Mouse (Mus musculus) layer of hippocampus, postnatal 14 days (tissue): Measurements from ENCODE around the gene Cfap298. TPM values are rescaled to one million over a fixed set of nuclear protein-coding genes. Genes with fewer than 3 reads are reported as not detected.

Source experiments
- DNase-seq, 2 experiments: peaks; one replicate each; pipeline ENCODE4 v3.0.0; 2021 to 2022; ENCODE audit warnings: low spot score in 2 of 2, mixed read lengths in 1 of 2
- microRNA-seq, 2 experiments: library from miRNA; unstranded; fragments of <30 nt; microRNA quantifications; one replicate each; pipeline ENCODE4 v1.2.0; 2021
- total RNA-seq, 2 experiments: library from RNA; stranded (reverse); gene quantifications; 2 replicates each; pipeline ENCODE4 v1.2.3; 2021

The Cfap298 gene
- total RNA-seq, 2 experiments from 2014 or later = 39.9 to 44.5 TPM

DNA sequence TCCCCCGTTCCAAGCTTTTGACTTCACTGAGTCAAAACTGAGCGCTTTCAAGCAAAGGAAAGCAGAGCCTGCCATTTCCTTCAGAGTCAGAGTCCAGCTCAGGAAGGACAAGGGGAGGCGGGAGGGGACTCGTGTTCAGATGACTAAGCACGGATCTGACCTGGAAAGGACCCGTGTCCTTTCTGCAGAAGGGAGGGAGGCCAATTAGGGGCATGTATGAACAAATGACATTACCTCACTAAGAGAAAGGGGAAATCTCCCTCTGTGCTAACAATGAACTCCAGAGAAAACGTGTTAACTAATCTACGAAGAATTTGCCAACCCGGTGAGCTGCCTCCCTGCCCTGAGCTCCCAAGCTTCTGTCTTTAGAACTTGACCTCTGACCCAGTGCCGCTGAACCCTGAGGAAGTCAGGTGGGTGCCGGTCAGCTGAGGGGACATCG lies 18.9 kb downstream of the Cfap298 start:
- DNase-seq = no peak

DNA sequence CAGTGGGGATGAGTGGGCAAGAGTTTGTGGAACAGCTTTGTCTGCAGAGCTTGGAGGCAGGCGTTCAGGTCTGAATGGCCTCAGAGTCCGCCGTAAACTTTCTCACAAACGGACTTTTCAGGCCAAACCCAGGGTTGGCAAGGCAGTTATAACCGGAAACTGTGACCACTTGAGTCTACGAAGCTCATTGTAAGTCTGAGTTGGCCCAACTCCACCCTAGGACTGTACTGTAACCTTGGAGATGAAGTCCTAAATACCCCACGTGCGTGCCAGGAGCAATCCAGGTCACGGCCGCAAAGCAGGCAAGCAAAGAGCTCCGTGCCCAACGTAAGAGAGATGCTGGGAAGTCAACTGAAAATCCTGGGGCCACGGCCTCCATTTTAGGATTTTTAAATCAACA lies 23.1 kb downstream of the Cfap298 start:
- no peak for DNase-seq

DNA sequence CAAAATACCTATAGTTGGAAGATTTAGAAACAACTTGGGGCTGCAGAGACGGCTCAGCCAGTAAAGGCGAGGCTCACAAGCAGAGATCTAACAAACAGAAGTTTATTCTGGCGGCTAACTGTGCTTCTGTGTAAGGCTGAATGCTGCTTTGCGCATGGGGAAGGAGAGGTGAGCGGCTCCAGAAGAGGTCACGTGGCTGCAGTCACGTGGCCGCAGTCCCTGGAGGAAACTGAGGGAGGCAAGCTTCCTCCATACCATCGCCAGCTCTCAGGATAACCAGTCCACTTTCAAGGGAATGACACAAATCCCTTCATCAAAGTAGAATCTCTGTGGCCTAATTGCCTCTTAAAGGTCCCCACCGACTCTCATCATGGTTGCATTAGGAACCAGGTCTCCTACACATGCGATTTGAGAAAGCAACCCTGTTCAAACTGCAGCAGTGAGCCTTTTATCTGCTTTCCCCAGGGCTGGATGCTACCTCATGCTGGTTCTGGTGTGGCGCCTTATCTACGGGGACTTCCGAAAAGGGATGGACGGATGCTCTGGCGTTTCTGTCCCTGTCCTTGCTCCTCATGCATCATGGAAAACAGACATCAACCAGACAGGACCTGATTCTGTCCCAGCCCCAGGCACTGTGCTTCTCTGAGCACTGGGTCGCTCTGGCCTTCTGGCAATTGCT lies 23.9 kb downstream of the Cfap298 start:
- DNase-seq = no peak

DNA sequence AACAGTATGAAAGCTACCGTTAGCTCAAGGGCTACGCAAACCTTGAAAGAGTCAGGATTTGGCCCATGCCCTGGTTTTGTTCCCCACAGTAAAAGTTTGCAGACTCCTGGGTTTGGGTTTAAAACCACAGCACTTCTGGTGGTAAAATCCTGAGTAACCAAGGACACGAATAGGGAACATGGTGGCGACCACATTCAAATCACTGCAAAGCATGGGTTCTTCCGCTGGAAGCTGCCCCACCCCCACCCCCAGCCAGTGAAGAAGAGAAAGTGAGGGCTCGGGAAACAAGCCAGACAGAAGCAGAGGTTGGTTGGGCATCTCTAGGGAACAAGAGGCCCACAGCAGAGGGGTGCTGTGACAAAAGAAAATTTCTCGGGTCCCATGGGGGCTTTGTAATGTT lies 27.7 kb downstream of the Cfap298 start:
- DNase-seq = no peak

DNA sequence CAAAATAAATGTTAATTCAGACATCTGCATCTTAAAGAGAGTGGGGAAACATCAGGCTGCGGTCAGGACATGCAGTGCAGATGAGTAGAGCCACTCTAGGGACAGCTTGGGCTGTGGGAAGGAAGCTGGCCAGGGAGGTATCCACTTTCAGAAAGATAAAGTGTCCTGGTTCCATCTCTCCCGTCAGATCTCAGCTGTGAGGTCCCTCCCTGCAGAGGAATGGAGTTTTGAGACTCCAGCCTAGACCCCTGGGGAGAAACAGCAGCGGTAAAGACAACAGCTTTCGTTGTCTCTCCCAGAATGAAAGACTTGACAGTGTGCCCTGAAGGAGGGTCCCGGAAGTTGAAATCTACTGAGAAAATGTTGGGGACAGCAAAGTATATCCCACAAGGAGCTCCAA lies 31.6 kb downstream of the Cfap298 start:
- DNase-seq = no peak

DNA sequence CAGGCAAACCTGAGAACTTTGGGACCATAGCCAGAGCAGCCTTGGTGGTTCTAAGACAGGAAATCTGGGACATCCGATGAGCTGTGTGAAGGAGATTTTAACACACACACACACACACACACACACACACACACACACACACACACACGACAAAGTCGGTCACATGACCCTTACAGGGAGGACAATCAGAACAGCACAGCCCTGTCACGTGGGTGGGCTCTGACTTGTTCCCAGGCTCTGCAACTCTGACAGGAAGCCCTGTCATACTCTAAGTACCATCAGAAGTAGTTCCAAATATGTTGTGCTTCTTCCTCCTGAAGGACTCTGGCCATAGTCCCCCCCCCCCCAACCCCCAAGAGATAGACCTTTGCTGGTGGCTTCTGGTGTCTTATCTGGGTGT lies 33.5 kb downstream of the Cfap298 start:
- DNase-seq = no peak

DNA sequence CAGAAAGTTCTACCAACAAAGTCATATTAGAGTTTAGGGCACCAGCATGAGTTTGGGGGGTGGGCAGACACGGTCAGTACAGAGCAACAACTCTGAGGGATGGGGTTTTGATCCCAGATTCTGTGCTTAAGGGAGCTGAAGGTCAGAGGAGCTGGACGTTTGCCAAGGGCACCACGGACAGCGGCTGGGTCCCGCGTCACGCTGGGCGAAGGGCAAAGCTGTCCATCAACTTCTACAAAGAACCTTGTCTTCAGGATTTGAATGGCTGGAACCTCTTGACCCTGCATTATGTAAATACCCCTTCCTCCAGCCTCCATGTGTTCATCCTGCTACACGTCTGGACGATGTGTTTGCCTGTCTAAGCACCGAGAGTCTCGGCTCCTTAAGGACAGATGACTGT lies 35.4 kb downstream of the Cfap298 start:
- no peak for DNase-seq

DNA sequence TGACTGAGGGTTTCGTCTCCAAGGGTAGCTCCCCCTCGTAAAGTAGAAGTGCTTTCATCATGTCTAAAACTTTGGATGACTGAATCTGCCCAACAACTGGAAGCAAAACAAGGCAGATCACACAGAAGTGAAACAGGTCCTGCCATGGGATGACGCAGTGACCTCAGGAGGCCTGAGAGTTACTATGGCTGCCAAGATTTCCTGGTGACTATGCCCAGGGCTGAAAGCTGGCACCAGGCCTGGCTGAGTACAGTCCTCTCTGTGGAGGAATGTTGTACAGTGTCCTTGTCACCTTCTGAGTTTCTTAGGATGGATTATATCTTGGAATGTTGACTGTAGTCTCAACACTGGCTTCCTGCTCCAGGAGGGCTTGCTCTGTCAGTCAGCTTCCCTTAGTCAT lies 37.3 kb downstream of the Cfap298 start:
- no peak for DNase-seq

DNA sequence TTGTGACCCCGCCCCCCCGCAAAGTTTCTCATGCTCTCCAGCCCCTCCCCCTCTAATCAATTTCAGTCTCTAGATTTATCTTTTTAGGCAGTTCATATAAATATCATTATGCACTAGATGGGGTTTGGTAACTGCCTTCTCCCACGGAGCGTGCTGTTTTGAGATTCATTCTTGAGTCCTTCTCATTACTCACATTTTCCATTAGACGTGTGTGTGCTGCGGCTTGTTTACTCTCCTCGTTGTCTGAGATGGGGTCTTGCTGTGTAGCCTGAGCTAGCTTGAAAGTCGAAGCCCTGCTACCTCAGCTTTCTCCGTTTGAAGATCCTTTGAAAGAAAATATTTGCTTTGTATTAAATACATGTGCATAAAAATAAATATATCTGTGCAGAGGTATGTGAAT lies 41.1 kb downstream of the Cfap298 start:
- no peak for DNase-seq

DNA sequence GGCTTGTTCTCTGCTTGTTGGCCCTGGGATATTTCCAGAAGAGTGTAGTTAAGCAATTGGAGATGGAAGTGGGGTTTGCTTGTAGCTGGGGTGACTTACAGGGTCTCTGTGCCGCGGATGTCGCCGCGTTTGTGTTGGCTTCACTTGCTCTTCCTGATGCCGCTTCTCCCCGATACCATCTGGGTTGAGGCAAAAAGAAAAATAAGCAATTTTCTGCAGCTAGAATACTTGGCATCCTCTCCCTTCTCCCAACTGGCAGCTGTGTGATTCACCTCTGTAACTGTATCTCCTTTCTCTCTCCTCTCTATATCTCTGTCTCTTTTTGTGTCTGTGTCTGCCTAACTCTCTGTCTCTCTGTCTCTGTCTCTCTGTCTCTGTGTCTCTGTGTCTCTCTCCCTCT lies 41.9 kb downstream of the Cfap298 start:
- peak in 1 of 2 experiments; percentile 26 for DNase-seq

DNA sequence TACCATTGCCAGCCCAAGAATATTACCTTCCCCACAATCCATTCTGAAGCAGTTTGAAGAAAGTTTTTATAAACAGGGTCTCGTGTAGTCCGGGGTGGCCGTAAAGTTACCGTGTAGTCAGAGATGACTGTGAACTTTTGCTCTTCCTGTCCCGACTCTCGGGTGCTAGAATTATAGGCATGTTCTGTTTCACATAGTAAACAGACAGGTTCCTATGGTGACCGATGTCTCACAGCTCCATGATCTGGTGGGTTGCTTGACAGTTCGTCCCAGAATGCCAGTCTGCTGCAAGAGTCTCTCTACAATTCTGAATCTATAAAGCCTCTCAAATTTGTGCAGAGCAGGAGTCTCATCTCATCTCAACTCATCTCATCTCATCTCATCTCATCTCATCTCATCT lies 42.8 kb downstream of the Cfap298 start:
- DNase-seq = peak in 1 of 2 experiments; percentile 30

DNA sequence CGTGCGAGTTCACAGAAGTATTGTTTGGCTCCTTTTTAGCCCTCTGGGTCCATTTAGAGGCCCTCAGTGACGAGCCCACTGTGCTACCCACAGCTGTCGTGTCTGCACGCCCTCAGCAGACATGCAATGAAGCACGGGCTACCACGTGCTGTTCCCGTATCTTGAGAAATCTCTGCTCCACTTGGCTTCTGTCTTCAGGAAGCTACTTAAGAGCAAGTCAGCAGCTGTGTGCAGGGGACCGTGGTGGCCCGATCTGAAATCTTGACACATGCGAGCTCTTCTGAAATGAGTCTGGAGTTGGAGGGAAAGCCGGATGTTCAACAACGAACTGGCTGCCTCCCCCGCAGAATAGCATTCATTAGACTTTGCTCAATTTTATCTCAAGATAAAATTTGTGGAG lies 43.3 kb downstream of the Cfap298 start:
- no peak for DNase-seq

DNA sequence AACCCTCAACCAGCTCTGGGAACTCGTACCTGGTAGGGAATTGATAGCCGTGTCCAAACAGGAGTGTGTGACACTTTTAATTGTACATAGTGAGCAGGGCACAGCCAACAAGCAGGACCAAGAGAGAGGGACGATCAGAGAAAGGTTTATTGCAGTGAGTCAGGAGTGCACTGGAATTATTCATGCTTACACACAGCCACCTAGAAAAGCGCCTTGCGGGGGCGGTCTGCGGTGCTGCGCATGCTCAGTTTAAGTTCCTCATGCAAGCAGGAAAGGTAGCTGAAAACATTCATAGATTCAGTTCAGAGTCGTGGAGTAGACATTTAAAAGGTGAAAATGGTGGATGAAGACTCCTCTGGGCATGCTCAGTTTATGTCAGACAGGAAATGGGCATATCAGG lies 44.2 kb downstream of the Cfap298 start:
- DNase-seq = no peak

DNA sequence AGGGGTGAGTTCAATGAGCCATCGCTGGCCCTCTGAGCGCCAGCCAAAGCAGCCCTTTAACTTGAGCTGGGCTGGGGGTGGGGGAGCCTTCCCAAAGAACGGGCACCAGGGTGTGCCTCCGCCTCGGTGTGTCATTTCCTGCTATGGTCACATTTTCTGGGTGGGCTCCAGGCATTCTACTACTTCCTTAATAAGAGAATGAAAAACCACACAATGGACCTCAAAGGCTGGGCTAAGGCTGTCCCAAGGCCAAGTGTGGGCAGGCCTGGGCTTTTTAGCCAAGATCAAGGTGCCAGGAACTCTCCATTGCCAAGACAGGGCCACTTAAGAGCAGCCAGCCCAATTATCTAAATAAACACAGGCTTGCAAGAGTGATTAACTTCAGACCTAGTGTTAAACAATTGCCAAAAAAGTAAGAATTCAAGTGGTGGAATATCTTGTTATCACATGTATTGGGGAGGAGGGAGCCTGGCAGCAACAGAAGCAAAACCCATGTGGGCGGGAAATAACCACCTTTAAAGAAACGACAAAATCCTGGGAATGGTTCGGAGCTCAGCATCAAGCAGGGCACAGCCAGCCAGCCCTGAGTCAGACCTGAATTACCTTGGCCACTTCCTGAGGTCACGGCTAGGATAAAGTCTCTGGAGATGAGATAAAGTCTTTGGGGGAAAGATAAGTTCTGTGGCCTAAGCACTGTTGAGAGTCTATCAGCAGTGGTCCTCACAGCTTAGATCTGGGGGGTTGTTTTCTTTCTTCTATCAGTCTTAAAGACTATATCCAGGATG lies 48.9 kb downstream of the Cfap298 start:
- DNase-seq = peak in 1 of 2 experiments; percentile 59

DNA sequence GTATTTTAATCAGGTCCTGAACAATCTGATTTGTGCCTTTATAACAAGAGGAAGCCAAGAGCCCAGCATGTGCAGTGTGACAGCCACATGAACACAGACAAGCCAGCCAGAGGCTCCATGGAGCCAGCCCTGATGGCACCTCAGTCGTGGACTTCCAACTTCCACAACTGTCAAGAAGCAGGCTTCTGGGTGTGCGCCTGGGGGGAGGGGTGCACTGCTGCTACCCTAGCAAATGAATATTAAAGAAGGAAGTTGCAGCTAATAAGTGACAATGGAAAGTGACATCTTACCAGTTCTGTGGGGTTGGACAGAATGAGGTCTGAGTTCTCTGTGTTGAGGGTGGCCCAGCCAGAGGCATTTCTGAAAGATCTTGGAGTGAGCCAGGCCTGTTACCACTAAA lies 49.6 kb downstream of the Cfap298 start:
- no peak for DNase-seq

DNA sequence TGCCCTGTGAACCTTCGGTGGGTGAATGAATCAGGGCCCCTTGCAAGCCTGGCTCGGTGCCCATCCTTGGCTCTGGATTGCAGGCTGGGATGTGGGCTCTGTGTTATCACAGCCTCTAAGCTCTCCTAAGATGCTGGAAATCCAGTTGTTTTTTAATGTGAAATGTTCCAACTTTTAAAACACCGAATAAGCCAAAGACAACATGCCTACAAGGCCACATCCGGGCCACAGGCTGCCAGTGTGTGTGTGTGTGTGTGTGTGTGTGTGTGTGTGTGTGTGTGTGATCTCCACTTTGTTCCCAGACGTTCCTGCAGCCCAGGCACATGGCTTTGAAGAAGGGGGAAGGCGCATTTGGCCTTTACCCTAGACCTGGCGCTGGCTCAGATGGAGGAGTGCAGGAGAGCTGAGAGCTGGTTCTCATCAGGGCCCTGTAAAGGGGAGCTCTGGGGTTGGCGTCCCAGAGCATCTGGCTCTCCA lies 52.4 kb downstream of the Cfap298 start:
- DNase-seq = no peak

DNA sequence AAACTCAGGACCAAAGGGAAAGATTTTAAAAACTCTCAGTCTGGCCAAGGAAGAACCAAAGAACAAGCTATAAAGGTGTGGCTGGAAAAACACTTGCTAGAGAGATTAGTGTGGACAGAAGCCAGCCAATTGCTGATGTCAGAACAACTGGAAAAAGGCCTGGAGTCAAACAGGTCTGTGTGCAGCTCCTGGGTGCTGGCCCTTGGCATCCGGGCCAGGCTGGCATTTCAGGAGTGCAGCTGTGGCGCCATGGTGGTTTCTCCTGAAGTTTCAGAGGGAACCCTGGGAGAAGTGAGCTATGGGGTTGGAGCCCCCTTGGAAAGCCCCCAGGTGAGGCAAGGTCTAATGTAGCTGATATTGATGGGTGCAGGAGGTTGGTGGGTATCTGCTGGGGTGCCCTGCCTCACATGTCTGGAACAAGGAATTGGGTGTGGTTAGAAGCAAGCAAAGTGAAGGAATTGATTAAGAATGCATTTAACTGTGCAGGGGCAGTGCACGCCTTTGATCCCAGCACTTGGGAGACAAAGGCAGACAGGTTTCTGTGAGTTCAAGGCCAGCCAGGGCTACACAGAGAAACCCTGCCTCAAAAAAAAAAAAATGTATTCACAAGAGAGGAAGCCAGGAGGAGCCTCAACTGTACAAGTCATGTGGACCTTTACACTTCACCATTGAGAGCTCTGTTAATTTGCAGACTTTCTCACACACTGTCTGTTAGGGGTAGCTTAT lies 56.6 kb downstream of the Cfap298 start:
- DNase-seq = no peak

Small RNA genes lying within 50 kb of the gene (microRNA-seq; reads per million reads assigned to microRNA genes)
- gene Gm22933 = 0 reads per million in 2 experiments

Other genes starting within 250 kb of the Cfap298 start
- 1 to 10 TPM; 7.9 to 9.2 TPM for gene Mis18a, start 207.7 kb downstream of the Cfap298 start, total RNA-seq
- gene Mrap, start 196.9 kb downstream of the Cfap298 start, total RNA-seq = 1 to 10 TPM in 1 of 2 experiments, under 1 TPM in 1; 0.67 to 1.1 TPM
- 10 to 100 TPM; 13.2 to 15.7 TPM for gene Urb1, start 124.7 kb downstream of the Cfap298 start, total RNA-seq
- gene Eva1c, start 108.4 kb downstream of the Cfap298 start, total RNA-seq = 1 to 10 TPM in 1 of 2 experiments, under 1 TPM in 1; 0.74 to 1.5 TPM
- gene Synj1, start 76.2 kb upstream of the Cfap298 start, total RNA-seq = 100 to 1,000 TPM; 358 to 373 TPM
- gene Paxbp1, start 109.4 kb upstream of the Cfap298 start, total RNA-seq = 10 to 100 TPM; 64.1 to 70.3 TPM
- 1 to 10 TPM; 1.8 to 2.0 TPM for gene 4932438H23Rik, start 160.0 kb upstream of the Cfap298 start, total RNA-seq